Mouse (Mus musculus) thymus, adult 2 months (tissue): Measurements from ENCODE around the gene Nr1d1. TPM values are rescaled to one million over a fixed set of nuclear protein-coding genes. Genes with fewer than 3 reads are reported as not detected.
A peak's percentile ranks its signal among the peaks of the same experiment; 100 is the strongest.

ENCODE experiments used
- DNase-seq: peaks from one replicate; pipeline ENCODE4 v3.0.0; 2021
- H3K27ac ChIP-seq: fragments of 200-500 bp; 2 replicates; pipeline ENCODE4 v1.5.1; 2012; ENCODE audit warnings: low read length, control low read depth; ENCODE audit not compliant: control insufficient read depth, insufficient read depth
- H3K27me3 ChIP-seq: fragments of 200-500 bp; 2 replicates; pipeline ENCODE4 v1.6.1; 2012; ENCODE audit warnings: mild to moderate bottlenecking, low read length, moderate library complexity, mixed read lengths; ENCODE audit not compliant: control insufficient read depth, insufficient read depth
- H3K36me3 ChIP-seq: fragments of 200-500 bp; 2 replicates; pipeline ENCODE4 v1.6.1; 2012; ENCODE audit warnings: mild to moderate bottlenecking, low read length, moderate library complexity; ENCODE audit not compliant: control insufficient read depth, insufficient read depth
- H3K4me1 ChIP-seq: fragments of 200-500 bp; replicated peaks from 2 replicates; pipeline ENCODE4 v1.6.1; 2012; ENCODE audit warnings: low read length; ENCODE audit not compliant: control insufficient read depth, insufficient read depth
- H3K4me3 ChIP-seq: fragments of 200-500 bp; 2 replicates; pipeline ENCODE4 v1.5.1; 2012; ENCODE audit warnings: mild to moderate bottlenecking, low read length, control low read depth, moderate library complexity; ENCODE audit not compliant: control insufficient read depth, insufficient read depth
- CTCF ChIP-seq: fragments of 200-500 bp; IDR thresholded peaks from 2 replicates; pipeline ENCODE4 v1.5.1; 2012; ENCODE audit warnings: mild to moderate bottlenecking, control low read depth, low read length, moderate library complexity, borderline replicate concordance; ENCODE audit not compliant: control insufficient read depth, poor library complexity, insufficient read depth; ENCODE audit errors: extremely low read depth
- POLR2A ChIP-seq: fragments of 200-500 bp; IDR thresholded peaks from 2 replicates; pipeline ENCODE4 v1.6.1; 2012; ENCODE audit warnings: mild to moderate bottlenecking, low read length, control low read depth, moderate library complexity; ENCODE audit not compliant: control insufficient read depth, poor library complexity, insufficient read depth; ENCODE audit errors: extremely low read depth
- WGBS: fragments of 180-500 bp; shearing (Covaris S2); methylation state at CpG from one replicate; pipeline ENCODE4 v1.1.7; 2018; 5-methylcytosine and 5-hydroxymethylcytosine counted together
- polyA plus RNA-seq: library from polyadenylated mRNA; depleted of rRNA; stranded (reverse); fragments of >200 nt; gene quantifications from 2 replicates; pipeline ENCODE4 v1.2.3, GENCODE M21; 2012

The Nr1d1 gene
- polyA plus RNA-seq, 1 experiment: 37.7 TPM

DNA sequence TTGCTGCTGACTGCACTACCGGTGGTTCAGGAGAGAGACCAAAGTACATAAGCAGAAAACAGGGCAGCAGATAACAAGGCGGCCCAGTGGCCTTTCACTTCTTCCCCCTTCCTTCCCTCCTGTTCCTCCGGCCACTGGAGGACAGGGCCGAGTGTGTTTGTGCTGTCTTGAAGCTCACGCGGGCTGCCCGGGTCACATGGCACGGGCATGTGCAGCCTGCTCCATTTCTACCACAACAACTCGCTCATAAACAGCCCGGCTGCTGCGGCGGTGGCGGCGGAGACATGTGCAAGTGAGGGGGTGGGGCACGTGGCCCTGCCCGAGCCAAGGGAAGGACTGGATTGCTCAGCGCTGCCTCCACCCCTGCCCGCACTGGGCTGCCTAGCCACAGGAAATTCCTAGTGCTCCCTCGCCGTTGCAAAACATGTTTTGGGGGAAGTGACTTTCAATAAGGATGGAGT, 8.1 kb upstream of the Nr1d1 start:
- H3K27me3 ChIP-seq: no peaks in the 10 kb centered on the region
- WGBS: 1% methylated on average over 20 of the region's 20 CpGs
- H3K4me3 ChIP-seq: peak overlapping the region; percentile 45
- peak overlapping the region; percentile 28; the same call in 1 of the 2 replicates for H3K27ac ChIP-seq
- no peaks in the 10 kb centered on the region for H3K36me3 ChIP-seq
- peaks cover 38% of the 10 kb centered on the region for H3K4me1 ChIP-seq
- no peak for TF ChIP-seq POLR2A
- TF ChIP-seq CTCF: no peak
- DNase-seq: peak; percentile 81

DNA sequence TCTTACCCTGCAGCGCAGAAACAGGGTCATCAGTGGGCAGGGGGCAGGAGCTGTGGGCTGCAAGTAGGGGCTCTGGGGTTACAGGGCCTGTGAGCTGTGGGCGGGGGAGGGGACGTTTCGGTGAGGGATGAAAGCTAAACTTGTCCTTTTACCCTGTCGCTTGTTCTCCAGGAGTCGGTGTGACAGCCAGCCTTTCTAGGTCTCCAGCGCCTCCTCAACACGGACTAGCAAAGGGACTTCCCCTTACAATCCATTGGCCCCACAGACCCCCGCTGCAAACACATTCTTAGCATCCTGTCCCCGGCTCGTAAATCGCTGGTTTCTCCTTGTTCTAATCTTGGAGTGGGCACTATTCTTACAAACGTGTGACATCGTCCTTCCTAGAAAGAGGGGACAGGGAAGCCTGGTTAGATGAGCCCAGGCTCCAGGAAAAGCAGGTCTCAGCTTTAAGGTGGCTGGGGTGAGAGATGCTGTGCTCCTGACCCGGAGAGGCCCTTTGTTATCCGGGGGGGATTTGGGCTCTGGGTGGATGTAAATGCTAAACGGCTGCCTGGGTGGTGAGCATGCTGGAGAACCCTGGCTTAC, 7.6 kb upstream of the Nr1d1 start:
- WGBS: 10% methylated on average over 17 of the region's 17 CpGs
- H3K27ac ChIP-seq: peak overlapping the region; percentile 28; the same call in 1 of the 2 replicates
- peaks cover 36% of the 10 kb centered on the region for H3K4me1 ChIP-seq
- H3K27me3 ChIP-seq: no peaks in the 10 kb centered on the region
- no peak for DNase-seq
- H3K4me3 ChIP-seq: peak overlapping the region; percentile 45
- H3K36me3 ChIP-seq: no peaks in the 10 kb centered on the region
- TF ChIP-seq CTCF: no peak
- TF ChIP-seq POLR2A: no peak

DNA sequence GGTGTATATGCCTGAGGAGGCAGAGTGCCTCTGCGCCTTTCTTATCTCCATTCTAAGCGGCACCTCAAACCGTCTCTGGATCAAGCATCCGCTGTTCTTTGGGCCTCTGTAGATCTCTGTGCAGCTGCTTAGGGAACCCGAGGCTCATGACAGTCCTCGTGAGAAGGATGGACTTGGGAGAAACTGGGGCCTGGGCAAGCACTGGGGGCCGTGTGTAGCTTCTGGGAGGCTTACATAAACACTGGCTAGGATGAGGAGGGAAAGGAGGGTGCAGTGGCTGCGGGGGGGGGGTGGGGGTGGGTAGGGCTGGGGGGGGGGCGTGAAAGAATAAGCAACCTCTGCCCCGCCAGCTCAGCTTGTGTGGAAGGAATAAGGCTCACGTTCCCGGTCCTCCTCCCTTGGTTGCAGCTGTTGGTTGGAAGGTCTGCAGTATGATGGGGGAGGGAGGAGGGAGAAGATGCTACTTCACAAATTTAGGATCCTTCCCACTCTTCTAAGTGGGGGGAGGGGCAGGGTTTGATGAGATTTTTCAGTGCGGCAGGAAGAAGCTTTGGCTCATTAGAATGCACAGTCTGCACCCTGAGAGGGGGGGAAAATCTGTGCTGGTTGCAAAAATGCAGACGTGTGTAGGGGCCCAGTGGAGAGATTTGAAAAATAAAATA, 6.8 kb upstream of the Nr1d1 start:
- no peak overlapping the region for H3K27ac ChIP-seq

DNA sequence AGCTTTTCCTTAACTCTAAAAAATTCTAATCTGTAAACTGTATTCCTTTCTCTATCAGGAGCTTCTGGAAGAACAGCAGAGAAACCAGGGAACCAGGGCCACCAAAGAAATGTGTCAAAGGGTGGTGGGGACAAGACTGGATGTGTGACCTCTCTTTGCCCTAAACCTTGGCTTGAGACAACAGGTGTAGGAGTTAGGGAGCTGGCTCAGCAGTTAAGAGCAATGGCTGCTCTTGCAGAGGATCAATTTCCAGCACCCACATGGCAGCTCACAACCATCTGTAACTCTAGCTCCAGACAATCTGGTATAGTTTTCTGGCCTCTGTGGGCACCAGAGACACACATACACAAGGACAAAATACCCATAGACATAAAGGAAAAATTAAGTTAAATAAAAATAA, 2.8 kb upstream of the Nr1d1 start:
- Histone ChIP-seq H3K36me3 (no peaks in the 10 kb centered on the region), H3K27ac (no peak overlapping the region), H3K4me1 (peaks cover 40% of the 10 kb centered on the region), H3K4me3 (no peak overlapping the region), H3K27me3 (no peaks in the 10 kb centered on the region)
- no peak for TF ChIP-seq POLR2A
- TF ChIP-seq CTCF: no peak
- DNase-seq: no peak

More for the DNA sequence above, 6.8 kb upstream of the Nr1d1 start:
- Histone ChIP-seq H3K4me1 (peaks cover 38% of the 10 kb centered on the region), H3K4me3 (no peak overlapping the region), H3K27me3 (no peaks in the 10 kb centered on the region), H3K36me3 (no peaks in the 10 kb centered on the region)
- DNase-seq: no peak
- no peak for TF ChIP-seq POLR2A
- no peak for TF ChIP-seq CTCF
- 69% methylated on average over 13 of the region's 14 CpGs for WGBS

DNA sequence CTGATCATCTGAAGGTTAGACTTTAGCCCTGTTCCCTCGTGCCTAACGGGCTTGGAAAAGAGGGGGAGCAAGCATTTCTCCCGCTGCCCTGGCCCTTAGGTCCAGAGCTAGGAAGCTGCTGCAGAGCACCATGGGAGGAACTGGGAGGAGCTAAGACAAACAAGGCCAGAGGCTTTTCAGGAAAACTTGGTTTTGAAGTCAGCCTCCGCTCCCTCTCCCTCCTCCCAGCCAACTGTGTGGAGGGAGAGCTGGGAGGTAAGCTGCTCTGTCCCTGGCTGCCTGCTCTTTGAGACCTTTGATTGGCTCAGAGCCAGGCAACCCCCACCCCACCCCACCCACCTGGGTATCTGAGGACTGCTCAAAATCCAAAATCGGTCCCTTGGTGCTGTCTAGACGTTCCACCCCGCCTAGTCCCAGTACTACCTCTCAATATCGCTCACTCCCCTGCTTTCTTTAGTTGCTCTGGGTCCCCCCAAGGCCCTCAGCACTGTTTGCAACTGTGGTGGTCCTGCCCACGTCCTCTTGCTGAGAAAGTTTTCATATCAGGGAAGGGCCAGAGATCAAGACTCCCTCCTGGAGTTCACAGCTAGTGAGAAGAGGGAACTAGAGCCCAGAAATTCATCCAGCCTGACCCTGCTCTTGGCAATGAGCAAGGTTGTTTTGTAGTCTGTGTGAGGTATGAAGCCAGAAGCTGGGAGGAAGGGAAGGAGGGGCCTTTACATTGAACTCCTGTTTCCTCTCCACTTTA, 1.9 kb upstream of the Nr1d1 start:
- H3K4me3 ChIP-seq: no peak overlapping the region
- TF ChIP-seq POLR2A (no peak), CTCF (no peak)
- H3K4me1 ChIP-seq: peaks cover 32% of the 10 kb centered on the region
- no peak for DNase-seq
- 37% methylated on average over 9 of the region's 9 CpGs for WGBS
- H3K36me3 ChIP-seq: no peaks in the 10 kb centered on the region
- H3K27ac ChIP-seq: no peak overlapping the region
- H3K27me3 ChIP-seq: no peaks in the 10 kb centered on the region

DNA sequence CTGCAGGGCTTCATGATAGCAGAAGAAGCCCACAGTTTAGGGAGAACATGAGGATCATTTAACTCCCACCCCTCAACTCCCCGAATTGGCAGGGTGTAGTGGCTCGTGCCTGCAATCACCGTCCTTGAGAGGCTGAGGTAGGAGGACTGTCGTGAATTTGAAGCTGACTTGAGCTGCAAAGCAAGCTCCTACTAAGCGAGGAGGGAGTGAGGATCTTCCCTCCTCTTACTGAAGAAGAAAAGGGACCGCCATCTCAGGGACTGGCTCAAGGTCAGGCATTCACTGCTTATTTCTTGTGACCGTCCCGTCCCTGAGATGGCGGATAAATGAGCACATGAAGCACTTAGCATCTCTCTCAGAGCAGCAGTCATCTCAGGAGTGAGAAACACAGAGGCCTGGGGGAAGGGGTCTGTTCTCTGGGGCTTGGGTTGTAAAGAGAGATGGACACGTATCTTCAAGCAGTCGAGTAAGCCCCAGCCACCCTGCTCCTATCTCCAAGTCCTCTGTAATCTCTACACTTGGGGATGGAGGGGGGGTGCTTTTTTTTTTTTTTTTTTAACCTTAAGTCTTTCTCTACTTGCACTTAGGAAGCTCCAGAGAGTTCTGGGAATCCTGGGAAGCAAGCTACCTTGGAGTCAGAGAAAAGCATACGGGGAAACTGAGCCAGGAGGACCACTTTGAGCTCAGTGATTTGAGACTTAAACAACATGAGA, 1.1 kb upstream of the Nr1d1 start:
- no peak for DNase-seq
- H3K4me3 ChIP-seq: no peak overlapping the region
- peaks cover 33% of the 10 kb centered on the region for H3K4me1 ChIP-seq
- TF ChIP-seq POLR2A (no peak), CTCF (no peak)
- peak overlapping the region; percentile 17; the same call in 1 of the 2 replicates for H3K27ac ChIP-seq
- H3K27me3 ChIP-seq: no peaks in the 10 kb centered on the region
- no peaks in the 10 kb centered on the region for H3K36me3 ChIP-seq
- 74% methylated on average over 12 of the region's 12 CpGs for WGBS
